Mouse (Mus musculus): ENCODE results near the gene Hoxc13.

DNA sequence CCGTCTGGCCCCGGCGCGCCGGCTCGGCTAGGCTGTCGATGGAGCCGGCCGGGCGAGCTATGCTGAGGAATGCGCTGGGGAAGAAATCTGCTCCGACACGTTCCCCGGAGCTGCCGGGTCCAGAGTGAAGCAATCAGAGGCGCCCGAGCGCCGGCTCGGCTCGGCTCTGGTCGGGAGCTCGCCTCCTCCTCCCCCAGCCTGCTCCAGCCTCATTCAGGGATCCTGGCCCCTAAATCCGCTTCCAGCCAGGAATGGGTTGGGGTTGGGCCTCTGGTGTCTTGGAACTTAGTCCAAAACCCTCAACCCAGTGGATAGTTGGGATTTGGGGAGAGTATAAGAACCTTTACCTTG, 1.1 kb downstream of the Hoxc13 start:
- TF ChIP-seq CTCF (IDR thresholded peaks at IDR 0.05 in 2 of 3, conservative IDR thresholded peaks at IDR 0.05 in 1 of 3; ENCODE audit: control insufficient read depth in 1 of 3, insufficient read depth in 1 of 3, low read depth in 2 of 3, low read length in 3 of 3, poor library complexity in 1 of 3, severe bottlenecking in 1 of 3): no peak
- TF ChIP-seq SMC3 (IDR thresholded peaks at IDR 0.05; ENCODE audit: low read depth, low read length): no peak
- no peak for TF ChIP-seq CHD2 (IDR thresholded peaks at IDR 0.05; ENCODE audit: low read length)
- TF ChIP-seq EP300 (IDR thresholded peaks at IDR 0.05; ENCODE audit: low read depth in 1 of 2, low read length in 2 of 2): no peak
- no peak for TF ChIP-seq GATA1 (IDR thresholded peaks at IDR 0.05; ENCODE audit: low read depth, low read length)
- no peak for TF ChIP-seq MAX (IDR thresholded peaks at IDR 0.05; ENCODE audit: low read length)
- TF ChIP-seq TBP (IDR thresholded peaks at IDR 0.05; ENCODE audit: low read depth, low read length): no peak
- no peak for TF ChIP-seq TCF12 (IDR thresholded peaks at IDR 0.05; ENCODE audit: low read depth, low read length)
- TF ChIP-seq HCFC1 (IDR thresholded peaks at IDR 0.05; ENCODE audit: low read depth, low read length): no peak
- TF ChIP-seq GABPA (IDR thresholded peaks at IDR 0.05; ENCODE audit: low read depth, low read length): no peak
- TF ChIP-seq MAZ (IDR thresholded peaks at IDR 0.05; ENCODE audit: low read depth, low read length): no peak
- no peak for TF ChIP-seq E2F4 (IDR thresholded peaks at IDR 0.05; ENCODE audit: borderline replicate concordance, low read depth, low read length)
- TF ChIP-seq POLR2AphosphoS2 (IDR thresholded peaks at IDR 0.05; ENCODE audit: low read length): no peak
- TF ChIP-seq USF1 (IDR thresholded peaks at IDR 0.05; ENCODE audit: low read depth, low read length): no peak

Data from MEL (cell line).